Mouse (Mus musculus): ENCODE measurements around the gene Rtl3. TPM values are rescaled to one million over a fixed set of nuclear protein-coding genes. Genes with fewer than 3 reads are reported as not detected.

Gene Rtl3
- 5.2 and 5.7 TPM in 2 replicates for polyA plus RNA-seq (2015; fragmentation: Nextera tagmentation; extraction: Ambion mirVana)

DNA sequence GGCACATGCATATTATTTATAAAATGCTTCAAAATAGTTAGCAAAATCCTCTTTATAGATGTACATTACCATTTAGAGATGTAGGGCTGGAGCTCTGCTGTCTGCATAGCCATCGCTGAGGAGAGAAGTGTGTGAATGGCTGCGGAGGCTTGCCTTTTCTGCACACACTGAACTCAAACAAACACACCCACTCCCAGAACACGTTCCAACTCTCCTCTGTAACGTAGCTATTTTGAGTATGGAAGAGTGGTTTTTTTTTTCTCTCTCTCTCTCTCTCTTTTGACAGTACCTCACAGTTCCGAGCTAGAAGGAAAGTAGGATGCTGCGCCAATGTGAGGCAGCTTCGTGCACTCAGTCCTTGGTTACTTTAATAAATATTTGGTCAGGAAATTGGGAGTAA lies at the start of gene Rtl3:
Gene Rtl3 (minus strand): TSS at position 236 of the 400 bp plus-strand sequence.
- Histone ChIP-seq H3K27ac (replicated peaks) (no peak within 1 kb of the TSS), H3K9ac (replicated peaks) (no peak within 1 kb of the TSS), H3K36me3 (no peaks in the 10 kb centered on the region), H3K4me3 (replicated peaks) (no peak within 1 kb of the TSS), H3K4me1 (no peaks in the 10 kb centered on the region), H3K27me3 (replicated peaks) (no peaks in the 10 kb centered on the region), H3K9me3 (replicated peaks) (0 out of 2 replicates have a peak, but pooled peaks cover 9% of the 10 kb centered on the region), H3K4me2 (no peak within 1 kb of the TSS)
- 72% methylated on average over 7 of the region's 7 CpGs for WGBS
- ATAC-seq (ENCODE audit: low FRiP score): no peak

DNA sequence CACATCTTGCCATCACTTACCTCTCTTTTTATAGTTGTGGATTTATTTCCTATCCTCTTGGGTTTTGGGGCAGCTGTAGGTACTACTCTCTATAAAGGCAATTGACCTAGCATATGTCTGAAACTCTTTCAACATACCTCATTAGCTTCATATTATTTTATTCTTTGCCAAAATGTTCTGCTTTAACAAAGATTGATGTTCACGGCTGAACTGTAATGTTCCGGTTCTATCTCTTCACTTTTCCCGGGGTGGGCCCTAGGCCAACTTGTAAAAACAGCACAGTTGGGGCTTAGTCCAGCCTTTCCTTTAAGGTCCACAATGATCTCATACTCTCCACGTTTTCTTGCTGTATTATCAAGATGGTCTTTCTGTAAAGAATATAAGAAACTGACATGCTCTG lies 31.9 kb upstream of the Rtl3 start:
- Histone ChIP-seq H3K27me3 (replicated peaks) (no peaks in the 10 kb centered on the region), H3K4me1 (no peaks in the 10 kb centered on the region), H3K36me3 (no peaks in the 10 kb centered on the region), H3K9me3 (replicated peaks) (no peaks in the 10 kb centered on the region), H3K4me2 (no peak overlapping the region), H3K4me3 (replicated peaks) (no peak overlapping the region), H3K9ac (replicated peaks) (no peak overlapping the region), H3K27ac (replicated peaks) (no peak overlapping the region)
- no peak for ATAC-seq (ENCODE audit: low FRiP score)
- WGBS: 48% methylated on average over 4 of the region's 4 CpGs

DNA sequence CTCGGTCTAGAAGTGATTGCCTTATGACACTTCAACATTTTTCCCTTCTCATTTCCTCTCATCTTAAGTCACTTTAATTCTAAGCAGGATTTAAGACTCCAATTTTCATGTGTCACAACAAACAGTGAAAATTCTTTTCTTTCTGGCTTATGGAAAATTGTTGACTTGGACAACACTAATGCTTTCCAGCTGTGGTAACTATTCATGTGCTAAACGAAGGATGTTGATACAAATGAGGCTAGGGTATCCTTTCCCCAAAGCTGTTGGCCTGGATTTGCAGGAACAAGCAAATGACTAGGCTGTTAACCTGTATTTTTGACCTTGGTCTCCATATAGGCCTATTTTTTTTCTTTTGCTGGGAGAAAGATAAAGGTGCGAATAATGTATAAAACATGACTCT lies 31.4 kb upstream of the Rtl3 start:
- WGBS: 45% methylated on average over 3 of the region's 3 CpGs
- no peaks in the 10 kb centered on the region for H3K36me3 ChIP-seq
- H3K27me3 ChIP-seq (replicated peaks): no peaks in the 10 kb centered on the region
- H3K9ac ChIP-seq (replicated peaks): no peak overlapping the region
- no peak overlapping the region for H3K4me2 ChIP-seq
- H3K4me1 ChIP-seq: no peaks in the 10 kb centered on the region
- no peak overlapping the region for H3K27ac ChIP-seq (replicated peaks)
- H3K9me3 ChIP-seq (replicated peaks): no peaks in the 10 kb centered on the region
- ATAC-seq (ENCODE audit: low FRiP score): no peak
- H3K4me3 ChIP-seq (replicated peaks): no peak overlapping the region

DNA sequence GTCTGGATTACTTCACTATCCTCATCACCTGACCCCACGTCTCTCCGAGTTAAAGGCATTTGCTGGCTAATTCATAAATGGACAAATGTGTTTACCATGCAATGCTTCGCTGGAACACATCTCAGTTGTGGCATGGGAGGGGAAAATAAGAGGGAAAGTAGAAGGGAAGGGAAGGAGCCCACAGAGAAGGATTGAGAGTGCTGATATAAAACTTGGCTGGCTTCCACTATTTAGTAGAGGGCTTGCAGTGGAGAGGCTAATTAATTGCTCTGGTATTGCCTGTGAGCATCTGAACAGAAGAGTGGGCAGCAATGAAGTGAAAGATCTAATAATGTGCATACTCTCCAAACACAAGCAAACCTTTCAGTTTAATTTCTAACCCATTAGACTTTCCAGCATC lies 31.0 kb upstream of the Rtl3 start:
- 59% methylated on average over 3 of the region's 3 CpGs for WGBS
- Histone ChIP-seq H3K9me3 (replicated peaks) (no peaks in the 10 kb centered on the region), H3K4me2 (no peak overlapping the region), H3K27ac (replicated peaks) (no peak overlapping the region), H3K9ac (replicated peaks) (no peak overlapping the region), H3K27me3 (replicated peaks) (no peaks in the 10 kb centered on the region), H3K4me1 (no peaks in the 10 kb centered on the region), H3K4me3 (replicated peaks) (no peak overlapping the region), H3K36me3 (no peaks in the 10 kb centered on the region)
- ATAC-seq (ENCODE audit: low FRiP score): no peak

DNA sequence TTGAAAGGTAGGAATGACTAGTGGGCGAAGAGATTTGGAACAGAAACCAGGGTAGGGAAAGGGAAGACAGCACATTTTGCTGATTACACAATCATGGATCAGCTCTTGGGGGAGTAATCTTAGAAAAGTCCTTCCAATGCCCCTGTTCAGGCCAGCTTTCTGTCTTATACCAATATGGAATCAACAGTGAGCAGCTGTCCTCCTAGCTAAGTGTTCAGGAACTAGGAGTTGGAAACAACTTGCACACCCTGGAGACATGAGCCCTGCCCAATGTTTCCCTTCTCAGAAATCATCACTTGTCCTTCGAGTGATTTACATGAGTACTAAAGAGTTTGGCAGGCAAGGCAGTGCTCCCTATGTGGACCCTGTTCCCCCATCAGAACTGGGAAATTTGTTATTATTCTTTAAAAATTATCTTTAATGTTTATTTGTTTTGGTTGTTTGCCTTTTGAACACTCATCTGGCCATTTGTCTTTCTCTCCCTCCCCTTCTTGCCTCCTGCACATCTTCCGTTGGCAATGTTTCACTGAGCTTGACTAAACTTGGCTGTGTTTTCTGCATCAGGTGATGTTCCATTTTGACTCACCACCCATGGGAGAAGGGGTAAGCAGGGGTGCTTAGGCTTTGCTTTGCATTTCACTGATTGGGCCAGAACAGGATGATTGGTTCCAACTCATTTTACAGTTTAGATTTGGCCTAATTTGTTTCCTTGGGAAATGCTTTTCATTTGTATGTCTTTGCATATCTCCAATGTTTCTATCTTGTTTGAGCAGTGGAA lies 13.3 kb upstream of the Rtl3 start:
- Histone ChIP-seq H3K4me1 (no peaks in the 10 kb centered on the region), H3K27ac (replicated peaks) (no peak overlapping the region), H3K36me3 (no peaks in the 10 kb centered on the region), H3K4me3 (replicated peaks) (no peak overlapping the region), H3K9ac (replicated peaks) (no peak overlapping the region), H3K4me2 (no peak overlapping the region), H3K27me3 (replicated peaks) (no peaks in the 10 kb centered on the region), H3K9me3 (replicated peaks) (no peaks in the 10 kb centered on the region)
- 78% methylated on average over 3 of the region's 3 CpGs for WGBS
- no peak for ATAC-seq (ENCODE audit: low FRiP score)

DNA sequence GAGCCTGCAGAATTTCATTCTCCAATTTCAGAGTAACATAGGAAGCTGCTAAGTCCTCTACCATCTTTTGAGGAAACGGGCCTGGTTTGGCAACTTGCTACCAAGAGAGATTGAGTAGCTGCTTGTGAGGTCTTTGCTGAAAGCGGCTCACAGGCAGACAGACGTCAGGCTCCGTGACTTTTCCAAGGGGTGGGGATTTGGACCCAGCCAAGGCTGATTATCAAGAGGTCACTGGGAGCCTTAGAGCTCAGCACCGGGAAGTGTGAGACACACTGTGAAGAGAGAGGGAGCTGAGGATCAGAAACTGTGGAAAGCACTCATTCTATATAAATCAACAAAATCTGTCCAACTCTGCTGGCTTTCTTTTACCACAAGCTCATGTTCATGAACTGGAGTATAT lies 853 bp downstream of the Rtl3 start:
- H3K9ac ChIP-seq (replicated peaks): no peak overlapping the region
- H3K4me3 ChIP-seq (replicated peaks): no peak overlapping the region
- H3K27ac ChIP-seq (replicated peaks): no peak overlapping the region
- 0 out of 2 replicates have a peak, but pooled peaks cover 9% of the 10 kb centered on the region for H3K9me3 ChIP-seq (replicated peaks)
- no peaks in the 10 kb centered on the region for H3K27me3 ChIP-seq (replicated peaks)
- H3K36me3 ChIP-seq: no peaks in the 10 kb centered on the region
- no peak for ATAC-seq (ENCODE audit: low FRiP score)
- 79% methylated on average over 5 of the region's 5 CpGs for WGBS
- H3K4me1 ChIP-seq: no peaks in the 10 kb centered on the region
- H3K4me2 ChIP-seq: no peak overlapping the region

DNA sequence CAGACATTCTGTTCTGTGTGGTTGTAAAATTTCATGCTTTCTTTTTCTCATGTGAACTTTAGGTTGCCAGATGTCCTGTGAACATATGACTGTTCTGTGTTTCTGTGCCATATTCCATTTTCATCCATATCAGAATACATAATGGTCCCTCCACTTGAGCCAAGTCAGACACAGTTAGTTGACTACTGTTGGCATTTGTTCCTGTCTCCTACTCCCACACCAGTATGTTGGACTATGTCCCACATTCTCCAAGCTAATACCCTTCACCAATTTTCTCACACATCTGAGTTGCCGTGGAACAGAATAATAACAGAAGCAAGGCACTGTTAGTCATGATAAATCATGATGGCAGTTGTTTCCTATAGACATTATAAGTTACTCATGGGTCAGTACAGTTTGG lies 9.9 kb downstream of the Rtl3 start:
- no peak for ATAC-seq (ENCODE audit: low FRiP score)
- Histone ChIP-seq H3K27ac (replicated peaks) (no peak overlapping the region), H3K4me1 (no peaks in the 10 kb centered on the region), H3K4me3 (replicated peaks) (no peak overlapping the region), H3K27me3 (replicated peaks) (no peaks in the 10 kb centered on the region), H3K36me3 (no peaks in the 10 kb centered on the region), H3K9me3 (replicated peaks) (no peaks in the 10 kb centered on the region), H3K9ac (replicated peaks) (no peak overlapping the region), H3K4me2 (no peak overlapping the region)
- 76% methylated on average over 1 of the region's 1 CpGs for WGBS

DNA sequence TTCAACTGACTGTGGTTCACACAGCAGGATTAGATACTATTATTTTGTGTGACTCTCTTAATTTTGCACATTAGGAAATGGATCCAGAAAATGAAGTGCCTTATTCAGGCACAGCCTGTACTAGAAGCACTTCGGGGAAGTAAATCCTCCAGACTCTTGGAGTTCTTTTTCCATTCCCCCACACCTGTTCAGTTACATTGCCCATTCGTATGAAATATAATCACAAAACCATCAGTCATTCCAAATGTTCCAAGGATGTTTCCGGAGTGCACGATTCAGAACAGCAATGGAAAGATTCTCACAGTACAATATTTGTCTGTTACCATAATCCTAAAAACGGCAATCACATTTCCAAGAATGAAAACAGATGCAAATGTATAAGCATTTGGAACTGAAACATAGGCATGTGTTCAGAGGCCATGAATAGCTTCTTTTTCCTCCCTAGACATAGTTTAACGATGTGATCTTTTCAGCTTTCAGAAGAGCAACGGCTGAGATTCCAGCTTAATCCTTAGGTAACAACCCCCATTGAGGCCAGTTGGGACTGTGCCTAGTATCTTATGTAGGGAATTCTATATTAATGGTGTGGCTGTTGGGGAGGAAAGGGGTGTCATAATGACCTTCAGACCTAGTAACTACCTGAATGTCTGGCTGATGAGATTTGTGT lies 30.8 kb downstream of the Rtl3 start:
- no peaks in the 10 kb centered on the region for H3K27me3 ChIP-seq (replicated peaks)
- no peaks in the 10 kb centered on the region for H3K4me1 ChIP-seq
- no peaks in the 10 kb centered on the region for H3K36me3 ChIP-seq
- WGBS: 77% methylated on average over 7 of the region's 7 CpGs
- ATAC-seq (ENCODE audit: low FRiP score): no peak
- H3K4me3 ChIP-seq (replicated peaks): no peak overlapping the region
- no peak overlapping the region for H3K4me2 ChIP-seq
- no peaks in the 10 kb centered on the region for H3K9me3 ChIP-seq (replicated peaks)
- no peak overlapping the region for H3K27ac ChIP-seq (replicated peaks)
- no peak overlapping the region for H3K9ac ChIP-seq (replicated peaks)

DNA sequence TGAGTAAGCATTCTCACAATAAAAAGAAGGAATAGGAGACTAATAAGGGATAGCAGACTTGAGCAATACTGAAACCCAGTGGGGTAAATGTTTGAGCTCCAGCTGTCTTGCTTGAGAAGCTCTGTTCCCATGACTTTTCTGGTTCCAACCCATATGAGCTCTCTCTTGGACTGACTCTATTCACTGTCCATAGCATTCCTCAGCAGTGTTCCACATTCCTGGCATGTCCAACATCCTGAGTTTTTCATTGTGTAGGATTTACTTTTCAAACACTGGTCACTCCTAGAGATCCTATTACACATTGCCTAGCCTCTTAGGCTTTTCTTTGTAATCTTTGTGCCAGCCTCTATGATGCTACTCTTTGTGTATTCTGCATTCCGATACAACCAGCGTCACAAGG lies 36.1 kb downstream of the Rtl3 start:
- Histone ChIP-seq H3K36me3 (no peaks in the 10 kb centered on the region), H3K4me2 (no peak overlapping the region), H3K4me1 (no peaks in the 10 kb centered on the region), H3K9me3 (replicated peaks) (no peaks in the 10 kb centered on the region), H3K27ac (replicated peaks) (no peak overlapping the region), H3K4me3 (replicated peaks) (no peak overlapping the region), H3K27me3 (replicated peaks) (no peaks in the 10 kb centered on the region), H3K9ac (replicated peaks) (no peak overlapping the region)
- 67% methylated on average over 2 of the region's 2 CpGs for WGBS
- ATAC-seq (ENCODE audit: low FRiP score): no peak

DNA sequence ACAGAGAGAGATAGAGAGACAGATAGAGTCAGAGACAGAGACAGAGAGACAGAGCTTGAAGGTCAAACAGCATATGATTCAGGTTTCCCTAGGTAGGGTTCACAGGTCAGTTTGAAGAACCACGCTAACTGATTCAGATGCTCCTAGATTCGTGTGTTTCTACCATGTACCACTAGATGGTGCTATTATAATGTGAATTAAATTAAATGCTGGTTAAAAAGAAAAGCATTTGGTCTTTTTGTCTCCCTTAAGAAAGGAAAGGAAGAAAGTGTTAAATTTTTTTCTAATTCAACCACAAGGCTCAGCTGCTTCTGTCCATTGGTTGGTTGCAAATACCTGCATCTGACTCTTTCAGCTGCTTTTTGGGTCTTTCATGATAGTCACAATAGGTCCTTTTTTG lies 45.8 kb downstream of the Rtl3 start:
- H3K9me3 ChIP-seq (replicated peaks): no peaks in the 10 kb centered on the region
- no peak overlapping the region for H3K4me2 ChIP-seq
- no peak overlapping the region for H3K4me3 ChIP-seq (replicated peaks)
- no peak for ATAC-seq (ENCODE audit: low FRiP score)
- no peaks in the 10 kb centered on the region for H3K36me3 ChIP-seq
- no peaks in the 10 kb centered on the region for H3K27me3 ChIP-seq (replicated peaks)
- no peak overlapping the region for H3K27ac ChIP-seq (replicated peaks)
- H3K4me1 ChIP-seq: no peaks in the 10 kb centered on the region
- 9% methylated on average over 2 of the region's 2 CpGs for WGBS
- no peak overlapping the region for H3K9ac ChIP-seq (replicated peaks)

Measured in neural tube, embryonic 15.5 days (tissue).